Mouse (Mus musculus): ENCODE results near the gene Tstd2.
A peak's percentile ranks its signal among the peaks of the same experiment; 100 is the strongest.

Tstd2 gene

GRCm38 (mm10) chr4:46082555-46082954, 55.9 kb downstream of the Tstd2 start:
- DNase-seq = no peak

GRCm38 (mm10) chr4:46080261-46080660, 58.2 kb downstream of the Tstd2 start:
- DNase-seq = no peak

GRCm38 (mm10) chr4:46076892-46077291, 61.6 kb downstream of the Tstd2 start:
- no peak for DNase-seq

GRCm38 (mm10) chr4:46075664-46076063, 62.8 kb downstream of the Tstd2 start:
- no peak for DNase-seq

- peak; percentile 37 for DNase-seq
Measured at GRCm38 (mm10) chr4:46073736-46074135, 64.8 kb downstream of the Tstd2 start.

- no peak for DNase-seq
Measured at GRCm38 (mm10) chr4:46072631-46073030, 65.9 kb downstream of the Tstd2 start.

GRCm38 (mm10) chr4:46069851-46070482, 68.5 kb downstream of the Tstd2 start:
- no peak for DNase-seq

GRCm38 (mm10) chr4:46068573-46068972, 69.9 kb downstream of the Tstd2 start:
- DNase-seq = no peak

- DNase-seq = no peak
Measured at GRCm38 (mm10) chr4:46068060-46068459, 70.4 kb downstream of the Tstd2 start.

GRCm38 (mm10) chr4:46065695-46066340, 72.7 kb downstream of the Tstd2 start:
- peak; percentile 49 for DNase-seq

GRCm38 (mm10) chr4:46064961-46065360, 73.5 kb downstream of the Tstd2 start:
- peak; percentile 49 for DNase-seq
